Mouse (Mus musculus) cerebellum, postnatal 36 days (tissue): ENCODE measurements around the gene Mknk2.
"Not testable (repeated sequence)": the region's sequence is repeated elsewhere in the genome, so short reads cannot be mapped to it uniquely, and the experiment has no call there.

Source experiments
- DNase-seq, 2 experiments: peaks; one replicate each; pipeline ENCODE4 v3.0.0; 2021 to 2022; ENCODE audit warnings: mixed read lengths in 2 of 2

Mknk2 gene

GRCm38 (mm10) chr10:80649910-80650309 is 28.0 kb downstream of the Mknk2 start:
- DNase-seq: not testable (repeated sequence)

- no peak for DNase-seq
Observed at GRCm38 (mm10) chr10:80646936-80647335, 31.0 kb downstream of the Mknk2 start.

DNA sequence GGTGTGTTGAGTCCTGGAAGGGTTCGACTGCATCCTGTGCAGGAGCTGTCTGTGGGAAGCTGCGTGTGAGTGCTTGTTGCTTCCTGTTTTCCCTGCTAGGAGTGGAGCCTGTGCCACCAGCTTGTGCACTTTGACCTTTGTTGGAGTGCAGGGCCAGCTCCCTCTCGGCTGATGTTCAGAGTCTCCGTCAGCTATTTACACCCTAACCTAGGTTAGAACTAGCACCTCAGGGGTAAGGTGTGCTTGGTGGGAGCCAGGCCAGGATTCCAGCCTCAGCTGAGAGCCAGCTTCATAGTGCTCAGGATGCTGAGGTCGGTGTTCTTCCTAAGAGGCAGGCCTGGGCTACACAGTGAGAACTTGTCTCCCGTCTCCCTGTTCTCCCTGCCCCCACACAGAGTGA is 42.6 kb downstream of the Mknk2 start:
- no peak for DNase-seq

DNA sequence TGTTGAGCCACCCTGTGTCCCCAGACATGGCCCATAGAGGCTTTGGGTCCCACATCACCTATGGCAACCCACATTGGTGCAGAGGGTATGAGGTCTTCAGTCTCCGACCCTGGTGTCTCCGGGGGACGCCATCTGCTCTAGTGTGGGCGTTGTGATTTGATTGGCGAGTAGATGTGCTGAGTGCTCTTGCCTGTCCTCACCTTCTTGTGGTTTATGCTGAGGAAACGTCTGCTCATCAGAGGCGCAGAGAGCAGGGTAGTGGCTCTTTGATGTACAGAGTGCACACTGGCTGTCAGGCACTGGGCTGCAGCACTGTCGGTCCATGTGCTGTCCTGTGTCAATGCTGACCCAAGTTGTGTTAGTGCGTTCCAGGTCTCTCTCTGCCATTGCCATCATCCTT is 49.0 kb downstream of the Mknk2 start:
- no peak for DNase-seq

DNA sequence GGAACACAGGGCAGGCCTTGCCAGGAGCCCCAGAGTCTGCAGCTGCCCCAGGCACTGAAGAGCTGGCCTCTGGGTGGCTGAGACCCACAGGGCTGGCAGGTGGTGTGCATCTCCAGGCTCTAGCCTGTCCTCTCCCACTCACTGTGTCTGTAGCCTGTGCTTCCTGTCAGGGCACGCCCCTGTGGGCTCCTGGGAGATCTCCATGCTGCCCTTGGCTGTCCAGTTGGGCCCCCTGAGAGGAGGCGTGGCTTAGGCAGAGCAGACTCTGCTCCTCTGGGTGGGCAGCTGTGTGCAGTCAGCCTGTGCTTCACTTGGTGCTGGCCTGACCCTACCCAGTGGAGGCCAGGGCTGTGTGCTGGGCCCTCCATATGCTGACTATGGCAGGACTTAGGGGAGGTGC is 50.2 kb downstream of the Mknk2 start:
- no peak for DNase-seq

DNA sequence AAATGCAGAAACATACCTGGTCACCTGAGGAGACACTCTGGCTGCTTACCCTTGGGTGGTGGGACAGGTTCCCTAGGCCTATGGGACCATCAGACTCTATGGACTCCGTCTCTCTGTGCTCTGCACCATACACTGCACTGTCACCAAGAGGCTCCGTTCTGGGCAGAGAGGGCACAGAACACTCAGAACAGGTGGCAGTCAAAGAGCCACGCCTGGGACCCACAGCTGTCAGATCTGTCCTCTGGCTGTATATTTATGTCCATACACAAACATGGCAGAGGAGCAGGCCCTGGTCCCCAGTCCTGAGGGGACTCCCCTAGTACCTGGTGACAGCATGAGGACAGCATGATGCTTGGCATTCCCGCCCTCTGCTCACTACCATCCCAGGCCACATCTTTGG is 52.1 kb downstream of the Mknk2 start:
- DNase-seq: no peak

DNA sequence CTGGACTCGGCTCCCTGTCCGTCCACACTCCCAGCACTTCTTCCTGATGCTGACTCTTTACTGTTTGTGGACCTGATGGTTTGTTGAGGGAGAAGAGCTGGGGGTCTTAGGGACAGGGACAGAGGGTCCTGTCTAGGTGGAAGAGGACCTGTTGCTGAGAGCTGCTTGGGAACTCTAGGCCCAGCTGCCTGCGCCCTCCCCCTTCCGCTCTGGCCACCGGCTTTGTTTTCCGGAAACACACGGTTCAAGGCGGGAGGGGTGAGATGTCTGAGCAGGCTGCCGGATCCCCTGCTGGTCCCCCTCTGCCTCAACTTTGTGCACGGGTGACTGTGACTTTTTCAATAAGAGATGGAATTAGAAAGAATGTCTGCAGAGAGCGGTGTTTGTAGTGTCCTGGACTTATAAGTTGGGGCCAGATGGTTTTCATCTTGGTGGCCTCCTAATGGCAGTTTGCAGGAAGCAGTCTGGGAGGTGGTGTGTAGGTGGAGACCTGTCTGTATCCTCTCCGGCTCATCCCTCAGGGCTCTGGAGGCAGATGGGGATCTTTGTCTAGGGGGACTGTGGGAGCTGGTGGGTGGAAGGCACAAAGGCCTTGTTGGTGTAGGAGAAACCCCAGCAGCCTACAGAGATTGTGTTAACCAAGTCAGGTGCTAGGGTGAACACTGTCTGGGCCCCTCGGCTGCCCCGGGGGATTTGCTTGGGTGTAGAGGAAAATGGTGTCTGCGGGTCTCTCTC is 54.3 kb downstream of the Mknk2 start:
- peak; percentile 52 to 59 for DNase-seq

DNA sequence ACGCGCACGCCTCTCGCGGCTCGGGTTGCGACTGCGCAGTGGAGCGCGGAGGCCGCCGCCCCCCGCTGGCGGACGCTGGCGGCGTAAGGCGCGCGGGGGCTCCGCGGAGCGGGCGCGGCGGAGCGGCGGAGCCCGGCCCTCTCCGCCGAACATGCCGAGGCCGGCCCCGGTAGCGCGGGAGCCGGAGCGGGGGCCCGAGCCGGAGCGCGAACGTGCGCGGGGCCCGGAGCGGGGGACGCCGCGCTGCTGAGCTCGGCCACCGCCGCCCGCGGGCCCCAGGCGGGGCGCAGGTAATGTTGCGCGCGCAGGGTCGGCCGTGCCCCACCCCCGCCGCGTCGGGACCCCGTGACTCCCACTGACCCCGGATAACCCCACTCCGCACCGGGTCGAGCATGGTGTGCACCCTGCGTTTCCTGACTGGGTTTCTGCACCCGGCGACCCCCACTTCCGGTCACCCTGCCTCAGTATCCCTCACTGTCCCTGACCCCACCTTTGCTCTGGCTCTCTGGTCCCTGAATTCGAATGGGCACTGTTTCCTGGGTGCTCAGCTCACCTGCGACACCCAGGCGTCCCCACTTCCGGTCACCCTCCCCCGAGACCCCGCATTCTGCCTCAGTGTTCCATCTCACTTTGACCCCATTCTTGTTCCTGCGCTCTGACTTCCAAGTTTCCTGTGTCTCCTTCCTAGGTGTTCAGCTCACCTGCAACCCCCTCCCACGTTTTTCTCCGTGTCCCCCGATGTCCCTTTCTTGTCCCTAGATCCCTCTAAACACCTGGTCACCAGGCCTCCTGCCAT is 55.1 kb downstream of the Mknk2 start, which contains the start of gene Csnk1g2:
TSS of gene Csnk1g2 (plus strand) at position 178 of the 796 bp plus-strand sequence.
- peak in 1 of 2 experiments; percentile 49 for DNase-seq

GRCm38 (mm10) chr10:80621940-80622660 is 55.8 kb downstream of the Mknk2 start:
- DNase-seq: peak; percentile 99

DNA sequence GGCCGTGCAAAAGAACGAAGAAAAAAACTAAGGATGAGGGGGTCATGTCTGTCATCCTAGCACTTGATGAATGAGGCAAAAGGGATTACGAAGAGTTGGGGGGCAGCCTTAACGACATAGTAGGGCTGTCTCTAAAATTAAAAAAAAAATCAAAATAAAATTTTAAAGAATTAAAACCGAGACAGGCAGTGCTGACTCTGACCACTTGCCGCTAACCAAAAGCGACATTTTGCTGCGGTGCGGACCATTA is 56.3 kb downstream of the Mknk2 start:
- DNase-seq: no peak

- DNase-seq: no peak
Observed at GRCm38 (mm10) chr10:80620796-80621689, 56.9 kb downstream of the Mknk2 start.

- no peak for DNase-seq
Observed at GRCm38 (mm10) chr10:80620365-80620764, 57.5 kb downstream of the Mknk2 start.

GRCm38 (mm10) chr10:80619465-80620244 is 58.3 kb downstream of the Mknk2 start:
- no peak for DNase-seq

- DNase-seq: no peak
Observed at GRCm38 (mm10) chr10:80618181-80618580, 59.7 kb downstream of the Mknk2 start.
